In the genomic region with DNA sequence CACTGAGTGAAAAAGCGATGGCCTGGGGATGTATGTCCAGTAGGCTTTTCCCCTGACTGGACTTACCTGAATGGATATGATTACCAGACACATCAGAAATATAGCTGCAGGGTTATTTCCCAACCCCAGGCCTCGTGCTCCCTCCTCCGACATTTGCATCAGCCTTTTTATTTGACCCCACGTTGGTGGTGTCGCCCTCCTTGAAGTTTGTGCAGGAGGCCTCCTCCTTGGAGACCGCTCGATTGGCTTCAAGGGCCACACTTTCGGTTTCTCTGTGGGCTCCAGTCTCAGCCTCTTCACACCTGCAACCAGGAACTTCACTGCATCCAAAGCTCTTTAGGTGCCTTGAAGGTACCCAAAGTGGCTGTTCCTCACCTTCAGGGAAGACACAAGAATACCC, we compare ENCODE assay signal across 16 mouse cellular contexts.
"Had no signal": no experiment of that assay in that cellular context is flagged by ENCODE, and none has a peak within 500 bp of the region (broad histone marks: within the 10 kb centered on the region; RNA-seq: fewer than 3 reads in every experiment).

No protein-coding gene starts in this region.

- H3K27me3 ChIP-seq: neural tube, embryonic 12.5 days; neural tube, embryonic 13.5 days; neural tube, embryonic 15.5 days; stomach, embryonic 15.5 days had no signal

- DNase-seq: retina, postnatal 1 day; right cerebral cortex, adult 18-20 months; right cerebral cortex, postnatal 14 days; right cerebral cortex, postnatal 25 days; right cerebral cortex, postnatal 4 days; spleen, adult 18-20 months; thymus, adult 18-20 months; thymus, adult 2 months; thymus, postnatal 14 days; thymus, postnatal 25 days; thymus, postnatal 36 days; thymus, postnatal 4 days had no signal

- H3K9me3 ChIP-seq: neural tube, embryonic 12.5 days; neural tube, embryonic 13.5 days; neural tube, embryonic 15.5 days; stomach, embryonic 15.5 days had no signal

- H3K4me3 ChIP-seq: neural tube, embryonic 12.5 days; neural tube, embryonic 13.5 days; neural tube, embryonic 15.5 days; stomach, embryonic 15.5 days had no signal

- H3K27ac ChIP-seq: neural tube, embryonic 12.5 days; neural tube, embryonic 13.5 days; neural tube, embryonic 15.5 days; stomach, embryonic 15.5 days had no signal

- H3K9ac ChIP-seq: neural tube, embryonic 12.5 days; neural tube, embryonic 13.5 days; neural tube, embryonic 15.5 days; stomach, embryonic 15.5 days had no signal

- H3K4me2 ChIP-seq: neural tube, embryonic 12.5 days; neural tube, embryonic 13.5 days; neural tube, embryonic 15.5 days; stomach, embryonic 15.5 days had no signal

- H3K4me1 ChIP-seq: neural tube, embryonic 12.5 days; neural tube, embryonic 13.5 days; neural tube, embryonic 15.5 days; stomach, embryonic 15.5 days had no signal
